Mouse (Mus musculus) lung, adult 10 weeks (tissue): ENCODE data around the gene Rnf167. TPM values are rescaled to one million over a fixed set of nuclear protein-coding genes. Genes with fewer than 3 reads are reported as not detected.

Experiments used
- polyA plus RNA-seq: library from polyadenylated mRNA; stranded (reverse); fragments of 350-450 nt; fragmentation: Illumina TruSeq; extraction: RNeasy Lipid Tissue Mini Kit (QIAGEN cat#74804); gene quantifications from one replicate; pipeline ENCODE4 v1.2.3, GENCODE M21; 2014; ENCODE audit warnings: low read depth, low replicate concordance; ENCODE audit not compliant: insufficient read depth

Gene Rnf167
- 71.5 TPM for polyA plus RNA-seq

DNA sequence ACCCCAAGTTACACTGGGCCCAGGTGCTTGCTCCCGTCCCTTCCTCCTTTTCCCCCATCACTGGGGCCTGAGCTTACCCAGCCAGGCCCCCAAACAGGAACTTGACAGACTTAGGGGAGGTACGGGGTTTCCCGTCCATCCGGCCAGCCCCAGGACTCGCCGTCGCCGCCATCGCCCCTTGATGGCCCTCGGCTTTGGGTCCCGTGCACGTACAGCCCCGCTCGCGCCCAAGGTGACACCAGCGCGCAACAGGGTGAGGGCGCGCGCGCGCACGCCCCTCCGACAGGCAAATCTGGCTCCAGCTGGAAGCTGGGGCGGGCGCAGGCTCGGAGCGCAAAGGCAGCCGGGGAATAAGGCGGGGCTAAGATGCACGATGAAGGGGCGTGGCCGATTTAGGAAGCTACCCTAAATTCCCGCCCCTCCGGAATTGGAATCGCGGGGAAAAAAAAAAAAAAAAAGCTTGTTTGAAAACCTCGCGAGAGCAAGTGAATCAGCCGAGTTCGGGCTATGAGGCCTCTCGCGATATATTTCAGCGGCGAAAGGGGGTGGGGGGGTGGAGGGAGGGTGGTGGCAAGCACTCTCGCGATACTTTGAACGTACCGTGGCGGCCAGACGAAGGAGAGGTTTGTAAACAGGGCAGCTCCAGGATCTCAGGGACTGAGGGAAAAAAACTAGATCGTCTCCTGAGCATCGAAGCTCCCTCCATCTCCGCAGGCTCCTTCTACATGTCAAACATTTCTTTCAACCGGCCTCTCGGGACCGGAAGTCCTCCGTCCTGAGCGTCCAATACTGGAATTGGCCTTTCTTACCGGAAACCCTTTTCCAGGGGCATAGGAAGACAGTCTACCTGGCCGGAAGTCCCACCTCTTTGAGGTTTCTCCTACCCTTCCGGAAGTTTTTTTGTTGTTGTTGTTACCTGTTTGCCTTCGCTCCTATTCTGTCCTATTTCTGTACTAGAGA, at the start of gene Rnf167, which contains the start of gene Slc25a11:
TSS of gene Rnf167 (plus strand) at position 545 of the 960 bp plus-strand sequence.
TSS of gene Slc25a11 (minus strand) at position 789 of the 960 bp plus-strand sequence.

DNA sequence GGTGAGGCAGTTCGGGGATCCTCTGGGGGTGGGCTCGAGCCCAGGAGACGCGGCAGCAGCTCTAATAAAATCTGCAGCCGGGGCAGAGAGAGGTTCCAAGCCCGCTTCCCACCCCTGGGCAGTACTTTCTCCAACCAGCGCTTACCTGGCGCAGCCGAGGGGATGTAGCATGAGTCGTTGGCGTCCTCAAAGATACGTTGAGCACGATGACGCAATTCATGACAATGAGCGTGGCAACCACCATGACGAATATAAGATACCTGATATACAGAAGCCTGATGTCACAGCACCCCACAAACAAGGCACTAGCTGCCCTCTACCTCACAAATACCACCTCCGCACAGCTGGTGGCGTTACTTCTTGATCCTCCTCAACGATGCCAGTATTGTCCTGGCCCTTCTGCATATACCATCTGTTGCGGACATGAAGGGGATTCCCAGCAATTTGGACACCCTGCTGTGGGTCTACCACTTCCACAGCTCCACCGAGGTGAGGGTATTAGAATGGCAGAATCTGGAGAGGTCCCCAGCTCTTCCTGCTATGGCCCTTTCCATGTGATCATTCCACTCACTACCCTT, 31.4 kb upstream of the Rnf167 start, which contains the start of gene 4930544D05Rik:
TSS of gene 4930544D05Rik (plus strand) at position 333 of the 578 bp plus-strand sequence.

DNA sequence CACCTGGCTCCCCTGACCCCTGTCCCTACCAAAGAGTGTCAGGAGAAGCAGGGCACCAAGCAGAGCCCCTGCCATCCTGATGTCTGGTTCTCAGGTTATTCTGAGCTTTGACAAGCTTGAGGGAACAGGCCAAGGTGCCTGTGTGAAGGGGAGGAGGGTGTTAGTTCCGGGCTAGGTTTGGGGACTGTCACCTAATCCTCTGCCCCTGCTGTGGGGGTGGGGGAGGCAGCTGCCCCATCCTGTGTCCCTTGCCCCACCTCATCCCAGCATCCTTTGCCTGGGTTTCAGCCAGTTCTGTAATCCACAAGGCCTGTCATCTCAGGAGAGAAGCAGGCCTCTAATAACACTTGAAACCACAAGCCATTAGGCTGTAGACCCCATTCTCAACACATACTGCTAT, 27.9 kb upstream of the Rnf167 start, which contains the start of gene Chrne:
TSS of gene Chrne (minus strand) at position 116 of the 400 bp plus-strand sequence.

DNA sequence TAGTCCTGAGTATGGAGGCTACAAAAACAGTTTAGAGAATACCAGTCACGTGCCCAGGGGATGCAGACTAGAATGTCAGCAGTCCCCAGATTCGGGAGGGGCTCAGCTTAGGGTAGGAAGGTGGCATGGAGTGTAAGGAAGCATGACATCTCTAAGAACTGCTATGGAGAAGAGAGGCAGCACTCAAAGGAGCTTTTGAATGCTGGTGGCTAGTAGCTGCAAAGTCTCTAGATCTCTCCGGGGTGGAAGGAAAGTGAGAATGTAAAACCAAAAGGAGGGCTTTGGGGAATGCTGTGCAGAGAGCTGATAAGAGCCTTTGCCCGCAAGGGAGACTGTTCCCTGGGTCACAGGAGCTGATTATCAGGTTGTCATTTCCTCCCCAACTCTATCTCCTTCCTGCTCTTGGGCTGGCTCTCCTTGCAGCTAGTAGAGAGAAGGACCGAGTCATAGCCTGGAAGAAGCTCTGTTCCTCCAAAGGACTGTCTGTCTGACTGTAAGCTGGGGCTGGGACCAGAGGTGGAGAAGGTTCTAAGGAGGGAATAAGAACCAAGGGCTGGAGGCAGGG, 8.2 kb upstream of the Rnf167 start, which contains the start of gene Gp1ba:
TSS of gene Gp1ba (plus strand) at position 409 of the 565 bp plus-strand sequence.

DNA sequence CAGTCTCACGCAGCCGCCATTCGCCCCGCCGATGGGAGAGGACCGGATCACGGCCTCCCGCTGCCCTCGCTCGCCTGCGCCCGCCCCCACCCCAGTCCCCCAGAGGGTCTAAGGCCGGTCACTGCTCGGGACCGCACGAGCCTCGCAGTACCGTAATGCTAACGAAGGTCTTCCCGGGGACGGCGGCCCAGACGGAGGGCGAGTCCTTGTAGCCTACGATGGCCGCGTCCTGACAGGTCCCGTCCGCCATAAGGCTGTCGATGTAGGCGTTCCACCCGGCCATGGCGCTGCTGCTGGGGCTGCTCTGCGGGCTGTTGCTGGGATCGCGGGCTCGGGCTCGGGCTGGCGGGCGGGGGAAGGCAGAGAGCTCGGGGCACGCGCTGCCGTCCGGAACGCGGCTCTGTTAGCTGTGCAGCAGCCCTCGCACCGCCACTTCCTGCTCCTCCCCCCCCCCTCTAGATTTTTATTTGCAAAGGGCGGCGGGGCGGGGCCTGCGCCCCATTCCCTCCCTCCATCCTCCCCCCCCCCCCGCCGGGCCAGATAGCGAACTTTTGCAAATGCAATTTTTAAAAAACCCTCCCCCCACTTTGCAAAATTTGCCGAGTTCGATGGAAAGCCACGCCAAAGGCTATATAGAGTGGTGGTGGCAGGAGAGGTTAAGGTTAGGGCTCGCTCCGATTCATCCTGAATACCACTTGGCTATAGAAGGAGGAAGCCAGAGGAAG, 7.3 kb downstream of the Rnf167 start, which contains the start of gene Pfn1:
TSS of gene Pfn1 (minus strand) at position 447 of the 725 bp plus-strand sequence.

DNA sequence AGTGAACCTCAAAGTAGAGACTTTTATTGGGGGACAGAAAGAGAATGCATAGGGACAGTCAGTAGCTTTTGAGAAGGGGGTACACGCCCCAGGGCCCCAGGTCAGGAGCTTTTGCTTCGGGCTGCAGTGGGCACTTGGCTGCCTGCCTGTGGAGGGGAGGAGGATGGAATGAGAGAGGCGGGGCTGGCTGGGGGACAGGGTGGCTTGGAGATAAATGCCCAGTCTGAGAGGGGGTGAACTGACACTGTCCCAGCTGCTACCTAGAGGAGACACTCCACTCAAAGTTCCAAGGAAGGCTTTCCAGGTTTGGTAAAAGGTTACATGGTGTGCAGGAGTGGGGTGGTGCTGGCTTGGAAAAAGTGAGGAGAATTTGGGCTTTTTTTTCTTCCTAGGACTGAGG, 9.9 kb downstream of the Rnf167 start, which contains the start of gene Eno3:
TSS of gene Eno3 (plus strand) at position 239 of the 400 bp plus-strand sequence.

DNA sequence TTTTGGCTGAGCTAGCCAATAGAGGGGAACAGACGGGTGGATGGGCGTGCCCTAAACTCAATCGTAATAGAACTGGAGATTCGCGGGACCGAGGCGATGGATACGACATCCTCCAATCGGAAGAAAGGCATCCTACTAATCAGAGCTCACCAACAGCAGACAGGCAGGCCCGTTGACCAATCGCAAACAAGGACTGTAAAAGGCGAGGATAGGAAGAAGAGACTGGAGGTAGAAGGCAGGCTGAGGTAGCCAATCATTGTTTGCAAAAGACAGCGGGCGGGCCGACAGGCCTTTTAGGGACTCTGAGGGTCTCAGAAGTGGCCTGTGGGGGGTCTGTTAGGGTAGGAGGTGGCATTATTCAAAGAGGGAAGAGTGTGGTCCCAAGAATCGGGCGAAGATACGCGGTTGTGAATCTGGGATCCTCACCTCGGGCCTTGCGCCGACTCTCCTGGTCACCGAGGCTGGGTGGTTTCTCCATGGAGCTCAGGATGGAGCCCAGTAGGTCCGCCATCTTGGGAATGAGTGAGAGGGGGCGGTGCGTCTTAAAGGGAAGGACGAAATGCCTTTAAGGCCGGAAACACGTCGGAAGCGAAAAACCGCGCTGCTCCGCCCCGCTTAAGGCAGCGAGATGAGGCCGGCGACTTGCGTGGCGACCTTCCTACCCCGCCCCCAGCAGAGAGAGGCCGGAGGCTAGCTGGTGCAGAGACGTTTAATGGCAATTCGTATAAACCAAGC, 21.9 kb downstream of the Rnf167 start, which contains the start of gene Spag7:
TSS of gene Spag7 (minus strand) at position 646 of the 735 bp plus-strand sequence.

DNA sequence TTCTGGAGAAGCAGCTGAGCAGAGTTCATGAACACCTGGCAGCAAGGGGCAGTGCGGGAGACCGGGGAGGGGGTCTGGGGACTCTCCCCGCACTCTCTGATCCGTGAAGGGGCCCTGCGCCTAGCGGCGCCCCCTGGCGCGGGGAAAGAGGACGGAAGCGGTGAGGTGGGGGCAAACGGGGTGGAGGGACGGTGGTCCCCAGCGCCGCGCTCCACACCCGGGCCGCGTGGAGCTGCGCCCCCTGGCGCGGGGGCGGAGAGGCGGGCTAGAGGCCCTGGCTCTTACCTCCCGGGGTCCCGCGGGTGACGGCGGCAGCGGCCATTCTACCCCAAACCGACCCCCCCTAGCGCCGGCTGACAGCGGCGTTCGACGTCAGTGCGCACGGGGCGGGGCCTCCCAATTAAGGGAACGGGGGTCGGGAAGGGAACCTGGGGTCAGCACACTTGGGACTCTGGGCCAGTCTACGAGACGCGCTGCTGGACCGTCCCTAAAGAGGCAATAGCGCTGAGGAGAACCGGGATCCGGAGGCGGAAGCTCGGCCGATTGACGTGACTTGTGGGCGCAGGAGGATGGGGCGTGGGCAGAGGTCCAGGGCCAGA, 40.7 kb downstream of the Rnf167 start, which contains the start of gene Camta2:
TSS of gene Camta2 (minus strand) at position 505 of the 599 bp plus-strand sequence.

DNA sequence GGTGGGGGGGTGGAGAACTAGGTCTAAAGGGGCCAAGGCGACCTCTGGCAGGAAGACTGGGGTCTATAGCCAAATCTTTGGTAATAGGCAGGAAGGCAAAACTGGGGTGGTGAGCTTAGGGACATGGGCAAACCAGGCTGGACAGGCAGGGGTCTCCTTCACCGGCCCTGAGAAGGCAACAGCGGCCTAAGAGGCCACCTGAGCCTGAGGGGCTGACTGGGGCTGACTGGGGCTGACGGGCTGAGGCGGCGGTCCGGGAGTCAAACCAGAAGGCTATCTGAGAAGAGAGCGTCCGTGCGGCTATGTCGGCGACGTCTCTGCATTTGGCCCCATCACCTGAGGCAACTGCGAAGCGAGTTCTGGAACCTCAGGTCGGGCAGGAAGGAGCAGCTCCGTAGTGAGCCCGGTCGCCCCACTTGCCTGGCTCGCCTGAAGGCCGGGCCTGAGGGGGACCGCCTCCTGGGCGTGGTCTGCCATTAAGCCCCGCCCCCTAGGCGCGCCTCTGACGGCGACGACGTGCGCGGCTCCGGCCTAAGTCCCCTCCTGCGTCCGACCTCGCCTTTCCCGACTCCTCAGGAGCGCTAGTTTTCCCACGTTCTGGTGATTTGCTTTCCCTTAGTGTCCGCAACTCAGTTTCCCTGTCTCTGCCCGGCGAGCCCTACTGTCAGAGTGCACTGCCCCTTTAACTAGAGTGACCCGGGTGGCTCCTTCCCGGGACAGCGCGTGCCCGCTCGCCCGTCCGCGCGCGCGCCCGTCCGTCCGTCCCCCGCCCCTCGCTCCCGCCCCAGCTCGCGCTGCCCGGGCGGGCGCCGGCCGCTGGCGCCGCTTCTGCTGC, 52.9 kb downstream of the Rnf167 start, which contains the start of the genes Inca1 and Kif1c:
TSS of gene Inca1 (minus strand) at position 434 of the 835 bp plus-strand sequence.
TSS of gene Kif1c (plus strand) at position 827 of the 835 bp plus-strand sequence.

Other genes with a start within 250 kb of the Rnf167 start
- 9.8 TPM for gene Pelp1, start 237.2 kb upstream of the Rnf167 start, polyA plus RNA-seq
- 37.6 TPM for gene Arrb2, start 214.6 kb upstream of the Rnf167 start, polyA plus RNA-seq
- gene Med11, start 195.3 kb upstream of the Rnf167 start, polyA plus RNA-seq = 52.9 TPM
- 3.2 TPM for gene Zmynd15, start 187.8 kb upstream of the Rnf167 start, polyA plus RNA-seq
- 59.8 TPM for gene Cxcl16, start 187.3 kb upstream of the Rnf167 start, polyA plus RNA-seq
- 0.25 TPM for gene Tm4sf5, start 142.0 kb upstream of the Rnf167 start, polyA plus RNA-seq
- 0.55 TPM for gene Vmo1, start 132.6 kb upstream of the Rnf167 start, polyA plus RNA-seq
- not detected for gene Gltpd2, start 128.0 kb upstream of the Rnf167 start, polyA plus RNA-seq
- 296 TPM for gene Psmb6, start 121.9 kb upstream of the Rnf167 start, polyA plus RNA-seq
- not detected for gene Gm40193, start 114.3 kb upstream of the Rnf167 start, polyA plus RNA-seq
- 9.6 TPM for gene Pld2, start 107.2 kb upstream of the Rnf167 start, polyA plus RNA-seq
- 24.0 TPM for gene Mink1, start 84.4 kb upstream of the Rnf167 start, polyA plus RNA-seq
- not detected for gene 4930544D05Rik, start 31.4 kb upstream of the Rnf167 start, polyA plus RNA-seq
- gene Chrne, start 28.0 kb upstream of the Rnf167 start, polyA plus RNA-seq = 0.14 TPM
- 0.30 TPM for gene Gp1ba, start 8.1 kb upstream of the Rnf167 start, polyA plus RNA-seq
- gene Slc25a11, start 244 bp downstream of the Rnf167 start, polyA plus RNA-seq = 77.2 TPM
- 578 TPM for gene Pfn1, start 7.4 kb downstream of the Rnf167 start, polyA plus RNA-seq
- gene Eno3, start 10.0 kb downstream of the Rnf167 start, polyA plus RNA-seq = 26.5 TPM
- gene Spag7, start 22.2 kb downstream of the Rnf167 start, polyA plus RNA-seq = 78.5 TPM
- 9.8 TPM for gene Camta2, start 40.9 kb downstream of the Rnf167 start, polyA plus RNA-seq
- gene Inca1, start 52.9 kb downstream of the Rnf167 start, polyA plus RNA-seq = 2.0 TPM
- gene Kif1c, start 53.3 kb downstream of the Rnf167 start, polyA plus RNA-seq = 56.7 TPM
- 1.7 TPM for gene Zfp3, start 117.0 kb downstream of the Rnf167 start, polyA plus RNA-seq
- gene Scimp, start 165.4 kb downstream of the Rnf167 start, polyA plus RNA-seq = 6.1 TPM
- gene Rabep1, start 197.5 kb downstream of the Rnf167 start, polyA plus RNA-seq = 11.3 TPM